Mouse (Mus musculus) urinary bladder, postnatal 14 days (tissue): Measurements from ENCODE around the gene Rab8a.
"Not testable (repeated sequence)": the region's sequence is repeated elsewhere in the genome, so short reads cannot be mapped to it uniquely, and the experiment has no call there.

Source experiments
- DNase-seq: peaks from one replicate; pipeline ENCODE4 v3.0.0; 2021; ENCODE audit warnings: low spot score

Gene Rab8a

GRCm38 (mm10) chr8:72160707-72161697 lies at the start of gene Rab8a:
TSS of gene Rab8a (plus strand) at chr8:72161200.
- peak; percentile 99 for DNase-seq

DNA sequence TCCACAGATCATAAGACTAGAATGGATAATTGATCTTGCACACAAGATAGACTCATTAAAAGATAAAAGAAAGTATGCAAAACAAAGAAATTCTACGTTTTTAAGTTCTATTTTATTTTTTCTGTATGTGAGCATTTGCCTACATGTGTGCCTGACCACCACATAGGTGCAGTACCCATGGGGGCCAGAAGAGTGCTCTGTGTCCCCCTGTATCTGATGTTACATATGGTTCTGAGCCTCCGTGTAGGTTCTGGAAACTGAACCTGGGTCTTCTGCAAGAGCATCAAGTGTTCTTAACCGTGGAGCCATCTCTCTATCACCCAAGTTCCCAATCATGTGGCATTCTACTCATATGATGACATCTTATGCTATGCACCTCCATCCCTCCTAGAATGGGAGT lies 48.5 kb upstream of the Rab8a start:
- no peak for DNase-seq

DNA sequence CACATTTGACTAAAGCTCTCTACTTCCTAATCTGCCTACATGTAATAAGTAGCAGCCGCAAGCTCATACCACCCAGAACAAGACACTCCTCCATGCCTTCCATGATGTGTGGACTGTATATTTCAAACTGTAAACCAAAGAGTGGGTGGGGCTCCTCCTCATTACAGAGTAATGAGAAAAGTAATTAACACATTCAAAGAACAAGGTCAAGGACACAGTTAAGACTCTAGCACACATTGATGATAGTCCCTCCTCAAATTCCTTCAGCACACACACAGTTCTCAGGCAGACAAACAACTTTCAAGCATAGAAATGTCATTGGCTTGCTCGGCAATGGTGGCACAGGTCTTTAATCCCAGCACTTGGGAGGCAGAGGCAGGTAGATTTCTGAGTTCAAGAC lies 45.8 kb upstream of the Rab8a start:
- no peak for DNase-seq

GRCm38 (mm10) chr8:72118616-72119015 lies 42.4 kb upstream of the Rab8a start:
- no peak for DNase-seq

- not testable (repeated sequence) for DNase-seq
Measured at GRCm38 (mm10) chr8:72121486-72121885, 39.5 kb upstream of the Rab8a start.

DNA sequence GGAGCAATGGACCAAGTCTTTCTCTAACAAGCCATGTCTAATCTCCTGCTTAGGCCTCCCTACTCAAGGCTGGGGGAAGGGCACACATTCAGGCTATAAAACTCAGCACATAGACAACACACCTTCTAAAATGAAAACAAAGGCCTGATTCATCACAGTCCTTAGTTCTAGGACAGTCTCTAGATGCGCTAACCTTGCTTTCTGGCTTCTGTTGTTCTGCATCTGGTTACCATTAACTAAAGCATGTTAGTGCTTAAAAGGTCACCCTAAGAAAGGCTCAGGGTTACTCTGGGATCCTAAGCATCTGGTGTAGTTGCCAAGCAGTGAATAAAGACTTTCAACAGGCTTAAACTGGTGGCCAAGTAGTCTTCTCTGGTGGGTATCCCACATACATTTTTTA lies 39.0 kb upstream of the Rab8a start:
- no peak for DNase-seq

DNA sequence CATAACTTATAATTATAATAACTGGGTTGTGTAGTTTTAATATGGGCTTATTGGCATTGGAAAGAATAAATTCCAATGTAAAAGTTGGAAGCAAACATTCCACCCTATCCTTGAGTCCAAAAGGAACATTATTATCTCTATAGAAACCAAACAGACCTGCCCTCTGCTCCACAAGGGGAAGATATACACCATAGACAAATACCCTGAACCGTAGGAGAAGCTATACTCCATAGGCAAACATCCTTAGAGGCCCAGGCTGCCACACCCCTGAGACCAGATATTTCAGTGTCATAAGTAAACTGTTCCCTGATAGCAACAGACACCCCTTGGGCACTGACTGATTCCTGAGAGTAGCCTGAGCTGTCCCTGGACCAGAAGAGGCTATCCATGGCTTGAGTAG lies 33.2 kb upstream of the Rab8a start:
- DNase-seq, result no peak

- no peak for DNase-seq
Measured at GRCm38 (mm10) chr8:72131251-72131650, 29.7 kb upstream of the Rab8a start.

- no peak for DNase-seq
Measured at GRCm38 (mm10) chr8:72131901-72132300, 29.1 kb upstream of the Rab8a start.

- no peak for DNase-seq
Measured at GRCm38 (mm10) chr8:72132417-72132816, 28.6 kb upstream of the Rab8a start.

DNA sequence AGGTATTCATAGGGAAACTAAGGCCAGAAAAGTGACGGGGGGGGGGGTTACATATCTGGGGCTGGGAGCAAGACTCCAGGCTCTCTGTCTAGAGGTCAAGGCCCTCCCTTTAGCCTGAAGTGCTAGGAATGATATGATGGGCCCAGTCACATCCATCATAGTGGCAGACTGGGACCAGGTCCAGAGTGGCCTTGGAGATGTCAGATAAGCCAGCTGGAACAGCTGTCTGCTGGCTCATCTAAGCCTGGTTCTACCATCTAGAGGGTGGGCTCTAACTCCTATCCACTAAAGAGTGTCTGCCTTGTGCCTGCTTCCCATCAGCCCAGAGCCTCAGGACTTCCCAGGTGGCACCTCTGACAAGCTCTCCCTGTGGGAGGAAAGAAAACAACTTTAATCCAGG lies 28.1 kb upstream of the Rab8a start:
- DNase-seq, result no peak

DNA sequence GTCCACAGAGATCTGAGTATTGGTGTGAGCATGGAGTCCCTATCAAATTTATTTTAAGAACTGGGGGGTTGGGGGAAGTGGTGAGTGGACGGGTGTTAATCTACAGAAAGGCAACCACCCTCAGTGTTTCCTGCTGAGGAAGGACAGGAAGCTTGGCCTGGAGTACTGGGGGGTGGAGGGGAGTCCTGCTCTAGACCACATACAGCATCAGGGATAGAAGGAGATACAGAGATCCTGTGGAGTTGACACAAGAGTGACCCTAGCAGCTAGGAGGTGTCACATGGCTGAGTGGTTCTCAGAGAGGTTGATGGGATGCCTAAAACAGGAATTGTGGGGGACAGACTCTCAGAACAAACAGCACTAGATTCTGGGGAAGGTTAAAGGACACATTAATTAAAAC lies 27.5 kb upstream of the Rab8a start:
- no peak for DNase-seq

DNA sequence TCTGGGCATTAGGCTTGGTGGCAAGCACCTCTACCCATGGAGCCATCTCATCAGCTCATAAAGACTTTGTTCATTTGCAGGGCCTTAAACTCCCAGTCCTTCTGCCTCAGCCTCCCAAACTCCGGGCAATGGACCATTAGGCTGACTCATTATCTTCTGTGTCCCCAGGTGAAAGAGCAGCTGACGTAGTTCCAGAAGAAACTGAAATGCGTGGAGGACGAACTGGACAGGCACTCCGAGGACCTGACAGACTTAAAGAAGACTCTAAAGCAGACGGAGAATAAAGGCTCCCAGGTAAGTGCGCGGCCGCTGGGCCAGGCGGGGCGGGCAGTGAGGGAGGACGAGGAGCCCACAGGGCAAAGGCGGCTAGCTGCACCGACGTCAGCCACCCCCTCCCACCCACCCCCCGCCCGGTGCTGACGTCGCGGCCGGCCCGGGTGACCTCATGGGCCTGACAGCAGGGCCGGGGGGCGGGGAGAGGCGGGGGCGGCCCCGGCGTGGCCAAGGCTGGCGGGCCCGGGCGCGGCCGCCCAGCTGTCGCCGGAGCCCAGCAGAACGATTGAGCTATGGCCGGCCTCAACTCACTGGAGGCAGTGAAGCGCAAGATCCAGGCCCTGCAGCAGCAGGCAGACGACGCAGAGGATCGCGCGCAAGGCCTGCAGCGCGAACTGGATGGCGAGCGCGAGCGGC lies 26.1 kb upstream of the Rab8a start, which contains the start of gene Tpm4:
Tpm4 (plus strand) TSS at position 220 of the 690 bp plus-strand sequence.
- DNase-seq, result peak; percentile 71

GRCm38 (mm10) chr8:72135446-72136301 lies 25.3 kb upstream of the Rab8a start:
- DNase-seq, result peak; percentile 45

- peak; percentile 81 for DNase-seq
Measured at GRCm38 (mm10) chr8:72136302-72136978, 24.6 kb upstream of the Rab8a start.

GRCm38 (mm10) chr8:72137431-72137830 lies 23.6 kb upstream of the Rab8a start:
- DNase-seq, result no peak

DNA sequence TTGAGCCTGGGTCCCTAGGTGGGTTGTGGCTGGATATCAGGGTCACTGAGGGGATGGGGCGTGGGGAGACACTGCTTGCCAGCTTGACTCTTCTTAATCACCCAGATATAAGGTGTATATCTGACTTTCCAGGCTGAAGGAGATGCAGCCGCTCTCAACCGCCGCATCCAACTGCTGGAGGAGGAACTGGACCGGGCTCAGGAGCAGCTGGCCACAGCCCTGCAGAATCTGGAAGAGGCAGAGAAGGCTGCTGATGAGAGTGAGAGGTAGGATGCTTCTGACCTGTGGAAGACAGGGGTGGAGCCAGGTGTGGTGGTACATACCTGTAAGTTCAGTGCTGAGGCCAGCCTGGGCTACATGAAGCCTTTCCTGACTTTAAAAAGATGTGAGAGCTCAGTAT lies 22.5 kb upstream of the Rab8a start:
- no peak for DNase-seq

DNA sequence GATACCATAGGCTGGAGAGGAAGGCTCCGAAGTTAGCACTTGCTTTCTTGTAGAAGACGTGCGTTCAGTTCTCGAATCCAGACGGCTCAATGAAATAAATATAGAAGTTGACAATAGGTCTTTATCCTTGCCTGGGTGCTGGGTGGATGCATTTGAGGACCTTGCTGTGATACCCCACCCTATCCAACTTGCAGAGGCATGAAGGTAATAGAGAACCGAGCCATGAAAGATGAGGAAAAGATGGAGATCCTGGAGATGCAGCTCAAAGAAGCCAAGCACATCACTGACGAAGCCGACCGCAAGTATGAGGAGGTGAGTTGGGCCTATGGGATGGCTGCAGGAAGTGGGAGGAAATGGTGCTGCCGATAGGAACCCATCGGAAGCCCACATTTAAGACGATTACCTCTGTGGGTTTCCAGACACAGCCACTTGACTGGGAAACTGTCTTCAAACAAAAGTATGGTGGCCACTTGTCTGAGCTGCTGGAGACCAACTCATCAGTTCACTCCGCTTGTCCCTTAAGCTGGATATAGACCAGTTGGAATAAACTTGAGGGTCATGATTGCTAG lies 17.7 kb upstream of the Rab8a start:
- DNase-seq, result no peak

DNA sequence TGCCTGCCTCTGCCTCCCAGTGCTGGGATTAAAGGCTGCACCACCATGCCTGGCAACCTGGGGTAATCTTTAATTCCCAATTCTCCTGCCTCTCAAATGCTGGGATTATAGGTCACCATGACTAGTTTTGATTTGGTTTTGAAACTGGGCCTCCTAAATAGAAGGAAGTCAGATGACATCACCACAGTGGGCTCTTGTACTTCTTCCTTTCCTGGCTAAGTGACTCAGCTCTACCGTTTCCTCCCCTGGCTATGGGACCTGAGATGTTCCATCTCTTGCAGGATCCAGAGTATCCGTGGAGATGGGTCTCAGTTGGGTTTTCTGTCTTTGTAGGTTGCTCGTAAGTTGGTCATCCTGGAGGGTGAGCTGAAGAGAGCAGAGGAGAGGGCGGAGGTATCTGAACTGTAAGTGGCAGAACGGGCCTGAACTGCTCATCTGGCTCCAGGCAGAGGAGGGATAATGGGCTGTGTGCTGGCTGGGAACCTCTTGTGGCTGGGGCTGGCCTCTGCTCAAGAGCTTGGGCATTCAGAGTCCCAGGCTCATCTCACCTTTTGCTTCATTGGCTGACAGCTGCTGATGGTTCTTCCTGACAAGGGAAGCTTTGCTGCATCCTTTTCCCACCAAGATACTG lies 16.5 kb upstream of the Rab8a start:
- DNase-seq, result no peak

DNA sequence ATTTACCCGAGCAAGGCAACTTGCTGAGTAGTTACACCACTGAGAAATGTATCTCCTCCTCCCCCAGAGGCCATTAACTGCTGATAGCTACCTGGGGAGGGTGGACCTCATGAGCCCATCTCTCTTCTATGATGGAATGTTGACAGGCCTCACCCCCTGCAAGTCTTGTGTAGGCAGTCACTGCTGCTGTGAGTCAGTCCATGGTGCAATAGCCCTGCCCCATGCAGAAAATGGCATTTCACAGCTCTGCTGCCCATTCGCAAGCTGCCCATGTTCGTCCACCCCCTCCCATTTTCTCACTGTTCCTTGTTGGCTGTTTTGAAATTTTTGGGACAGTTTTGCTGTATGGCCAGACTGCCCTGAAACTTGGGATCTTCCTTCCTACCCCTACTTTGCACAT lies 15.5 kb upstream of the Rab8a start:
- no peak for DNase-seq

GRCm38 (mm10) chr8:72146056-72146455 lies 14.9 kb upstream of the Rab8a start:
- DNase-seq, result no peak
